ENCODE assay signal across 8 mouse cellular contexts in genomic region chr10:41489294-41489693, GRCm38 (mm10). TPM values are rescaled to one million over a fixed set of nuclear protein-coding genes. Genes with fewer than 3 reads are reported as not detected.
A peak's percentile ranks its signal among the peaks of the same experiment; 100 is the strongest.
DNase-seq lines count a peak whose midpoint lies in the region; ATAC-seq and TF ChIP-seq lines count a peak whose summit lies in the region.

No protein-coding gene starts in this region.

- DNase-seq in lung, postnatal 10 days, result no peak
- DNase-seq in hindbrain, embryonic 11.5 days (ENCODE audit: low spot score), result peak; percentile 20
- no peak for DNase-seq in urinary bladder, postnatal 25 days (ENCODE audit: low spot score)
- no peak for DNase-seq in cerebellum, adult 8-10 months

- peaks cover 25% of the 10 kb centered on the region for H3K36me3 ChIP-seq in lung, embryonic 16.5 days (ENCODE audit: control insufficient read depth, insufficient read depth, low read length)
- H3K36me3 ChIP-seq in hindbrain, embryonic 11.5 days (ENCODE audit: control insufficient read depth, insufficient read depth, low read length), result 0 out of 2 replicates have a peak, but pooled peaks cover 7% of the 10 kb centered on the region
- H3K36me3 ChIP-seq in limb, embryonic 13.5 days, result peaks cover 42% of the 10 kb centered on the region
- H3K36me3 ChIP-seq in small intestine, adult 2 months (ENCODE audit: control insufficient read depth, insufficient read depth, low read length), result peaks cover 32% of the 10 kb centered on the region

- peak overlapping the region; percentile 77 for H3K4me3 ChIP-seq in lung, embryonic 16.5 days (ENCODE audit: low read length)
- H3K4me3 ChIP-seq in hindbrain, embryonic 11.5 days (ENCODE audit: low read depth, low read length), result peak overlapping the region; percentile 56
- peak overlapping the region; percentile 66 for H3K4me3 ChIP-seq in limb, embryonic 13.5 days
- peak overlapping the region; percentile 85 for H3K4me3 ChIP-seq in small intestine, adult 2 months (ENCODE audit: low read depth, low read length)

- H3K9me3 ChIP-seq in lung, embryonic 16.5 days (ENCODE audit: control insufficient read depth, low read length), result no peaks in the 10 kb centered on the region
- no peaks in the 10 kb centered on the region for H3K9me3 ChIP-seq in hindbrain, embryonic 11.5 days (ENCODE audit: control insufficient read depth, low read length)
- no peaks in the 10 kb centered on the region for H3K9me3 ChIP-seq in limb, embryonic 13.5 days

- peaks cover 17% of the 10 kb centered on the region for H3K4me1 ChIP-seq in lung, embryonic 16.5 days (replicated peaks; ENCODE audit: control insufficient read depth, insufficient read depth, low read length)
- 0 out of 2 replicates have a peak, but pooled peaks cover 2% of the 10 kb centered on the region for H3K4me1 ChIP-seq in hindbrain, embryonic 11.5 days (replicated peaks; ENCODE audit: control insufficient read depth, insufficient read depth, low read length)
- H3K4me1 ChIP-seq in limb, embryonic 13.5 days, result peaks cover 22% of the 10 kb centered on the region
- peaks cover 19% of the 10 kb centered on the region for H3K4me1 ChIP-seq in small intestine, adult 2 months (ENCODE audit: control insufficient read depth, insufficient read depth, insufficient read length, low read length)

- TF ChIP-seq CTCF in small intestine, adult 2 months (IDR thresholded peaks at IDR 0.05; ENCODE audit: extremely low read depth, insufficient read length, insufficient replicate concordance, low read depth, low read length), result peak; percentile 36; the same call in 1 of the 2 replicates

- H3K27ac ChIP-seq in lung, embryonic 16.5 days (ENCODE audit: low read length), result peak overlapping the region; percentile 88; the same call in 1 of the 2 replicates
- no peak overlapping the region for H3K27ac ChIP-seq in hindbrain, embryonic 11.5 days (ENCODE audit: low read depth, low read length)
- H3K27ac ChIP-seq in limb, embryonic 13.5 days, result no peak overlapping the region
- H3K27ac ChIP-seq in small intestine, adult 2 months (ENCODE audit: insufficient read depth, low read depth, low read length), result peak overlapping the region; percentile 87

- H3K27me3 ChIP-seq in lung, embryonic 16.5 days (ENCODE audit: control insufficient read depth, insufficient read depth, low read depth, low read length), result no peaks in the 10 kb centered on the region
- no peaks in the 10 kb centered on the region for H3K27me3 ChIP-seq in hindbrain, embryonic 11.5 days (ENCODE audit: control insufficient read depth, insufficient read depth, low read length)
- H3K27me3 ChIP-seq in limb, embryonic 13.5 days, result no peaks in the 10 kb centered on the region
- no peaks in the 10 kb centered on the region for H3K27me3 ChIP-seq in small intestine, adult 2 months (ENCODE audit: control insufficient read depth, insufficient read depth, low read length)

- peak overlapping the region; percentile 82 for H3K9ac ChIP-seq in lung, embryonic 16.5 days (ENCODE audit: low read length)
- peak overlapping the region; percentile 68; the same call in 1 of the 2 replicates for H3K9ac ChIP-seq in hindbrain, embryonic 11.5 days (ENCODE audit: low read depth, low read length)
- H3K9ac ChIP-seq in limb, embryonic 13.5 days, result peak overlapping the region; percentile 80

- 18% methylated on average over 8 of the region's 8 CpGs for WGBS in lung, embryonic 16.5 days
- 23% methylated on average over 8 of the region's 8 CpGs for WGBS in hindbrain, embryonic 11.5 days
- WGBS in limb, embryonic 13.5 days, result 27% methylated on average over 8 of the region's 8 CpGs
- 6% methylated on average over 8 of the region's 8 CpGs for WGBS in small intestine, adult 2 months

- 0 out of 2 replicates have a peak, but pooled peaks have one; percentile 18 for TF ChIP-seq POLR2A in small intestine, adult 2 months (IDR thresholded peaks at IDR 0.05; ENCODE audit: low read depth, low read length)

- H3K4me2 ChIP-seq in lung, embryonic 16.5 days (ENCODE audit: low read depth, low read length), result peak overlapping the region; percentile 100
- H3K4me2 ChIP-seq in hindbrain, embryonic 11.5 days (replicated peaks; ENCODE audit: low read depth, low read length), result peak overlapping the region; percentile 68
- H3K4me2 ChIP-seq in limb, embryonic 13.5 days (replicated peaks), result peak overlapping the region; percentile 99

- 0 out of 2 replicates have a peak, but pooled peaks have one; percentile 2 for ATAC-seq in lung, embryonic 16.5 days (ENCODE audit: low read depth)
- ATAC-seq in hindbrain, embryonic 11.5 days (ENCODE audit: low FRiP score), result no peak
- no peak for ATAC-seq in limb, embryonic 13.5 days (ENCODE audit: low FRiP score, low read depth)
- ATAC-seq in megakaryocyte progenitor cell, adult 5-6 weeks (replicated peaks; ENCODE audit: poor library complexity), result no peak

RNA-seq across cellular contexts. Expression of gene Smpd2, which starts 0.9 kb away (rescaled TPM):
- polyA plus RNA-seq in lung, embryonic 16.5 days (2015; fragmentation: Nextera tagmentation; extraction: Ambion mirVana), result 71.2 and 71.4 TPM in 2 replicates
- 45.9 and 47.6 TPM in 2 replicates for polyA plus RNA-seq in hindbrain, embryonic 11.5 days (2014; fragmentation: Nextera tagmentation; extraction: Ambion mirVana)
- polyA plus RNA-seq in limb, embryonic 13.5 days (2015; fragmentation: Nextera tagmentation; extraction: Ambion mirVana), result 62.9 and 65.6 TPM in 2 replicates
- polyA plus RNA-seq in small intestine, adult 2 months (2012; rRNA removed), result 49.9 and 121 TPM in 2 replicates
- 12.8 and 13.7 TPM in 2 replicates for total RNA-seq in megakaryocyte progenitor cell, adult 5-6 weeks (2015)
- total RNA-seq in megakaryocyte progenitor cell, adult 5-6 weeks (2017), result 8.1 and 20.0 TPM in 2 replicates

RNA-seq across cellular contexts. Expression of gene Ppil6, which starts 0.9 kb away (rescaled TPM):
- 4.0 and 6.4 TPM in 2 replicates for polyA plus RNA-seq in lung, embryonic 16.5 days (2015; fragmentation: Nextera tagmentation; extraction: Ambion mirVana)
- polyA plus RNA-seq in hindbrain, embryonic 11.5 days (2014; fragmentation: Nextera tagmentation; extraction: Ambion mirVana), result 1.3 and 1.4 TPM in 2 replicates
- polyA plus RNA-seq in limb, embryonic 13.5 days (2015; fragmentation: Nextera tagmentation; extraction: Ambion mirVana), result 0.84 and 1.1 TPM in 2 replicates
- polyA plus RNA-seq in small intestine, adult 2 months (2012; rRNA removed), result 0.15 TPM in 1 of 2 replicates, not detected in the other
- 1.1 TPM in 1 of 2 replicates, not detected in the other for total RNA-seq in megakaryocyte progenitor cell, adult 5-6 weeks (2015)
- total RNA-seq in megakaryocyte progenitor cell, adult 5-6 weeks (2017), result 1.5 TPM in 1 of 2 replicates, not detected in the other

RNA-seq across cellular contexts. Expression of gene Mical1, which starts 13.2 kb away (rescaled TPM):
- polyA plus RNA-seq in lung, embryonic 16.5 days (2015; fragmentation: Nextera tagmentation; extraction: Ambion mirVana), result 64.8 and 70.9 TPM in 2 replicates
- 26.6 and 28.1 TPM in 2 replicates for polyA plus RNA-seq in hindbrain, embryonic 11.5 days (2014; fragmentation: Nextera tagmentation; extraction: Ambion mirVana)
- polyA plus RNA-seq in limb, embryonic 13.5 days (2015; fragmentation: Nextera tagmentation; extraction: Ambion mirVana), result 50.6 and 53.7 TPM in 2 replicates
- polyA plus RNA-seq in small intestine, adult 2 months (2012; rRNA removed), result 78.0 and 164 TPM in 2 replicates
- 29.9 and 32.3 TPM in 2 replicates for total RNA-seq in megakaryocyte progenitor cell, adult 5-6 weeks (2015)
- total RNA-seq in megakaryocyte progenitor cell, adult 5-6 weeks (2017), result 39.1 and 40.7 TPM in 2 replicates

RNA-seq across cellular contexts. Expression of gene Cd164, which starts 29.9 kb away (rescaled TPM):
- 169 and 185 TPM in 2 replicates for polyA plus RNA-seq in lung, embryonic 16.5 days (2015; fragmentation: Nextera tagmentation; extraction: Ambion mirVana)
- polyA plus RNA-seq in hindbrain, embryonic 11.5 days (2014; fragmentation: Nextera tagmentation; extraction: Ambion mirVana), result 122 and 123 TPM in 2 replicates
- 170 and 184 TPM in 2 replicates for polyA plus RNA-seq in limb, embryonic 13.5 days (2015; fragmentation: Nextera tagmentation; extraction: Ambion mirVana)
- 56.9 and 81.6 TPM in 2 replicates for polyA plus RNA-seq in small intestine, adult 2 months (2012; rRNA removed)
- 224 and 232 TPM in 2 replicates for total RNA-seq in megakaryocyte progenitor cell, adult 5-6 weeks (2015)
- total RNA-seq in megakaryocyte progenitor cell, adult 5-6 weeks (2017), result 115 and 172 TPM in 2 replicates

RNA-seq across cellular contexts. Expression of gene Zbtb24, which starts 39.1 kb away (rescaled TPM):
- polyA plus RNA-seq in lung, embryonic 16.5 days (2015; fragmentation: Nextera tagmentation; extraction: Ambion mirVana), result 18.3 and 18.7 TPM in 2 replicates
- 20.1 TPM in 2 replicates for polyA plus RNA-seq in hindbrain, embryonic 11.5 days (2014; fragmentation: Nextera tagmentation; extraction: Ambion mirVana)
- polyA plus RNA-seq in limb, embryonic 13.5 days (2015; fragmentation: Nextera tagmentation; extraction: Ambion mirVana), result 20.7 and 21.1 TPM in 2 replicates
- 7.0 and 15.7 TPM in 2 replicates for polyA plus RNA-seq in small intestine, adult 2 months (2012; rRNA removed)
- 10.4 and 12.6 TPM in 2 replicates for total RNA-seq in megakaryocyte progenitor cell, adult 5-6 weeks (2015)
- 15.9 and 21.9 TPM in 2 replicates for total RNA-seq in megakaryocyte progenitor cell, adult 5-6 weeks (2017)

Comparison
In these comparisons a context has a peak if more than half of its experiments do, and no peak if none do; other contexts are left out.
1. H3K27ac ChIP-seq: peak in lung, embryonic 16.5 days (single experiment) and small intestine, adult 2 months (single experiment); none in hindbrain, embryonic 11.5 days (single experiment) and limb, embryonic 13.5 days (single experiment).
2. Peak in every context shown above with its lines, with median percentiles within 50 percentile points of each other: H3K4me2 ChIP-seq, H3K4me3 ChIP-seq and H3K9ac ChIP-seq.